Mouse (Mus musculus): ENCODE results near the gene Lce1i.
"Not testable (repeated sequence)": the region's sequence is repeated elsewhere in the genome, so short reads cannot be mapped to it uniquely, and the experiment has no call there.

Gene Lce1i

GRCm38 (mm10) chr3:92778799-92779198 is at the start of gene Lce1i:
TSS of gene Lce1i (minus strand) at chr3:92778899.
- no peak for DNase-seq (ENCODE audit: low spot score in 2 of 2)

- no peak for DNase-seq (ENCODE audit: low spot score in 2 of 2)
Measured at GRCm38 (mm10) chr3:92827108-92827507, 48.4 kb upstream of the Lce1i start, which contains the start of gene Kprp. TSS of gene Kprp (minus strand) at chr3:92827247.

GRCm38 (mm10) chr3:92825808-92826207 is 47.1 kb upstream of the Lce1i start:
- no peak for DNase-seq (ENCODE audit: low spot score in 2 of 2)

GRCm38 (mm10) chr3:92816036-92816435 is 37.3 kb upstream of the Lce1i start:
- not testable (repeated sequence) for DNase-seq (ENCODE audit: low spot score in 2 of 2)

GRCm38 (mm10) chr3:92815581-92815980 is 36.9 kb upstream of the Lce1i start:
- DNase-seq (ENCODE audit: low spot score in 2 of 2) = no peak

GRCm38 (mm10) chr3:92807791-92808190 is 29.1 kb upstream of the Lce1i start, which contains the start of gene Lce1k:
TSS of gene Lce1k (minus strand) at chr3:92807891.
- no peak for DNase-seq (ENCODE audit: low spot score in 2 of 2)

- DNase-seq (ENCODE audit: low spot score in 2 of 2) = no peak
Measured at GRCm38 (mm10) chr3:92790414-92790813, 11.7 kb upstream of the Lce1i start, which contains the start of gene Lce1j. TSS of gene Lce1j (minus strand) at chr3:92790514.

GRCm38 (mm10) chr3:92771573-92771972 is 7.1 kb downstream of the Lce1i start:
- no peak for DNase-seq (ENCODE audit: low spot score in 2 of 2)

- no peak for DNase-seq (ENCODE audit: low spot score in 2 of 2)
Measured at GRCm38 (mm10) chr3:92764965-92765364, 13.7 kb downstream of the Lce1i start, which contains the start of gene Lce1h. TSS of gene Lce1h (minus strand) at chr3:92765065.

GRCm38 (mm10) chr3:92753197-92753596 is 25.5 kb downstream of the Lce1i start:
- no peak for DNase-seq (ENCODE audit: low spot score in 2 of 2)

- DNase-seq (ENCODE audit: low spot score in 2 of 2) = no peak
Measured at GRCm38 (mm10) chr3:92752238-92752637, 26.5 kb downstream of the Lce1i start, which contains the start of gene Lce1g. TSS of gene Lce1g (minus strand) at chr3:92752338.

- no peak for DNase-seq (ENCODE audit: low spot score in 2 of 2)
Measured at GRCm38 (mm10) chr3:92738996-92739395, 39.7 kb downstream of the Lce1i start, which contains the start of gene Gm38119. TSS of gene Gm38119 (minus strand) at chr3:92739096.
